Mouse (Mus musculus) heart, adult 2 months (tissue): Measurements from ENCODE around the gene Ube2r2. TPM values are rescaled to one million over a fixed set of nuclear protein-coding genes. Genes with fewer than 3 reads are reported as not detected.

ENCODE experiments used
- DNase-seq, 2 experiments: peaks; one replicate each; pipeline ENCODE4 v3.0.0; 2021
- H3K27ac ChIP-seq: fragments of 200-600 bp; 2 replicates; pipeline ENCODE4 v1.8.1; 2022
- H3K27me3 ChIP-seq: fragments of 200-500 bp; 2 replicates; pipeline ENCODE4 v1.6.1; 2012; ENCODE audit warnings: mild to moderate bottlenecking, low read length, inconsistent platforms, mixed read lengths; ENCODE audit not compliant: control insufficient read depth, insufficient read depth
- H3K36me3 ChIP-seq: fragments of 200-500 bp; 2 replicates; pipeline ENCODE4 v1.6.1; 2012; ENCODE audit warnings: low read length, inconsistent platforms; ENCODE audit not compliant: control insufficient read depth, insufficient read depth
- H3K4me1 ChIP-seq: fragments of 200-500 bp; 2 replicates; pipeline ENCODE4 v1.6.1; 2011; ENCODE audit warnings: low read length; ENCODE audit not compliant: control insufficient read depth, insufficient read depth
- H3K4me3 ChIP-seq: fragments of 200-600 bp; 2 replicates; pipeline ENCODE4 v1.8.1; 2022
- H3K79me2 ChIP-seq: fragments of 200-500 bp; replicated peaks from 2 replicates; pipeline ENCODE4 v1.6.1; 2012; ENCODE audit warnings: mild to moderate bottlenecking, inconsistent platforms, low read length, moderate library complexity, mixed read lengths; ENCODE audit not compliant: control insufficient read depth, insufficient read depth
- H3K9ac ChIP-seq: fragments of 200-500 bp; 2 replicates; pipeline ENCODE4 v1.6.1; 2012; ENCODE audit warnings: low read depth, mild to moderate bottlenecking, control low read depth, inconsistent platforms, low read length, mixed read lengths
- CTCF ChIP-seq: fragments of 200-600 bp; IDR thresholded peaks from 2 replicates; pipeline ENCODE4 v1.8.1; 2022; ENCODE audit warnings: antibody characterized with exemption, mild to moderate bottlenecking, moderate library complexity
- EP300 ChIP-seq: fragments of 200-500 bp; IDR thresholded peaks from 2 replicates; pipeline ENCODE4 v1.6.1; 2011; ENCODE audit warnings: low read depth, low read length, control low read depth; ENCODE audit not compliant: insufficient read depth
- POLR2A ChIP-seq: fragments of 200-500 bp; IDR thresholded peaks from 2 replicates; pipeline ENCODE4 v1.6.1; 2011; ENCODE audit warnings: mild to moderate bottlenecking, low read depth, low read length, control low read depth; ENCODE audit not compliant: insufficient read depth
- WGBS: fragments of 180-500 bp; shearing (Covaris S2); methylation state at CpG from one replicate; pipeline ENCODE4 v1.1.7; 2018; 5-methylcytosine and 5-hydroxymethylcytosine counted together
- intact Hi-C: fragments of 180-260 bp; cut with DNase I; formaldehyde crosslinking; loops from one replicate; pipeline ENCODE4 v1.15.1; 2025
- polyA plus RNA-seq: library from polyadenylated mRNA; depleted of rRNA; stranded (reverse); fragments of >200 nt; gene quantifications from 2 replicates; pipeline ENCODE4 v1.2.3, GENCODE M21; 2012
- total RNA-seq, 2 experiments: library from RNA; stranded (reverse); gene quantifications; 2 replicates each; pipeline ENCODE4 v1.2.3; 2021

The Ube2r2 gene
- total and polyA plus RNA-seq, 3 experiments = 52.7 to 133 (median 121) TPM

- DNase-seq = no peak
- no peak overlapping the region for H3K4me3 ChIP-seq
- 0 out of 2 replicates have a peak overlapping the region, but pooled peaks have one; percentile 23 for H3K9ac ChIP-seq
- peaks cover 2% of the 10 kb centered on the region; the same call in 1 of the 2 replicates for H3K79me2 ChIP-seq
- H3K27ac ChIP-seq = peak overlapping the region; percentile 38; the same call in 1 of the 2 replicates
- no peak for TF ChIP-seq POLR2A
- TF ChIP-seq CTCF = no peak
- no peak for TF ChIP-seq EP300
- H3K27me3 ChIP-seq = no peaks in the 10 kb centered on the region
- peaks cover 2% of the 10 kb centered on the region for H3K4me1 ChIP-seq
- intact Hi-C loops = no loop called here
- H3K36me3 ChIP-seq = no peaks in the 10 kb centered on the region; the same call in 1 of the 2 replicates
- WGBS = 57% methylated on average over 15 of the region's 15 CpGs
Observed at GRCm38 (mm10) chr4:41179825-41180725, 44.5 kb downstream of the Ube2r2 start.

- no peak overlapping the region for H3K4me3 ChIP-seq
- H3K27me3 ChIP-seq = no peaks in the 10 kb centered on the region
- intact Hi-C loops = no loop called here
- no peaks in the 10 kb centered on the region for H3K79me2 ChIP-seq
- WGBS = 78% methylated on average over 2 of the region's 2 CpGs
- TF ChIP-seq CTCF (no peak), EP300 (no peak), POLR2A (no peak)
- H3K9ac ChIP-seq = no peak overlapping the region
- no peak overlapping the region for H3K27ac ChIP-seq
- no peaks in the 10 kb centered on the region; the same call in 1 of the 2 replicates for H3K36me3 ChIP-seq
- no peaks in the 10 kb centered on the region for H3K4me1 ChIP-seq
- no peak for DNase-seq
Observed at GRCm38 (mm10) chr4:41189809-41190208, 54.3 kb downstream of the Ube2r2 start.

- Histone ChIP-seq H3K27me3 (no peaks in the 10 kb centered on the region), H3K4me1 (no peaks in the 10 kb centered on the region; the same call in 1 of the 2 replicates), H3K36me3 (no peaks in the 10 kb centered on the region; the same call in 1 of the 2 replicates), H3K27ac (no peak overlapping the region), H3K79me2 (no peaks in the 10 kb centered on the region), H3K4me3 (no peak overlapping the region), H3K9ac (no peak overlapping the region)
- intact Hi-C loops = no loop called here
- TF ChIP-seq POLR2A (no peak), CTCF (no peak), EP300 (no peak)
- 66% methylated on average over 14 of the region's 14 CpGs for WGBS
- DNase-seq = no peak
Observed at GRCm38 (mm10) chr4:41192544-41193512, 57.3 kb downstream of the Ube2r2 start.

- H3K9ac ChIP-seq = no peak overlapping the region
- no peak overlapping the region for H3K27ac ChIP-seq
- no peak overlapping the region for H3K4me3 ChIP-seq
- no peak for DNase-seq
- WGBS = 87% methylated on average over 15 of the region's 15 CpGs
- H3K4me1 ChIP-seq = no peaks in the 10 kb centered on the region; the same call in 1 of the 2 replicates
- H3K36me3 ChIP-seq = no peaks in the 10 kb centered on the region; the same call in 1 of the 2 replicates
- H3K79me2 ChIP-seq = no peaks in the 10 kb centered on the region
- intact Hi-C loops = no loop called here
- no peaks in the 10 kb centered on the region for H3K27me3 ChIP-seq
- TF ChIP-seq POLR2A (no peak), CTCF (no peak), EP300 (no peak)
Observed at GRCm38 (mm10) chr4:41195328-41195727, 59.8 kb downstream of the Ube2r2 start.

- Histone ChIP-seq H3K4me3 (no peak overlapping the region), H3K79me2 (no peaks in the 10 kb centered on the region), H3K9ac (no peak overlapping the region), H3K27ac (no peak overlapping the region), H3K4me1 (no peaks in the 10 kb centered on the region; the same call in 1 of the 2 replicates), H3K27me3 (no peaks in the 10 kb centered on the region), H3K36me3 (no peaks in the 10 kb centered on the region)
- TF ChIP-seq CTCF (no peak), POLR2A (no peak), EP300 (no peak)
- intact Hi-C loops = no loop called here
- peak in 1 of 2 experiments; percentile 14 for DNase-seq
- 56% methylated on average over 3 of the region's 3 CpGs for WGBS
Observed at GRCm38 (mm10) chr4:41196861-41197610, 61.5 kb downstream of the Ube2r2 start.
